Mouse (Mus musculus): ENCODE data around the gene Cttnbp2nl. TPM values are rescaled to one million over a fixed set of nuclear protein-coding genes. Genes with fewer than 3 reads are reported as not detected.

Cttnbp2nl gene
- total RNA-seq, 2 experiments from 2014 or later = 5.1 to 5.6 TPM

DNA sequence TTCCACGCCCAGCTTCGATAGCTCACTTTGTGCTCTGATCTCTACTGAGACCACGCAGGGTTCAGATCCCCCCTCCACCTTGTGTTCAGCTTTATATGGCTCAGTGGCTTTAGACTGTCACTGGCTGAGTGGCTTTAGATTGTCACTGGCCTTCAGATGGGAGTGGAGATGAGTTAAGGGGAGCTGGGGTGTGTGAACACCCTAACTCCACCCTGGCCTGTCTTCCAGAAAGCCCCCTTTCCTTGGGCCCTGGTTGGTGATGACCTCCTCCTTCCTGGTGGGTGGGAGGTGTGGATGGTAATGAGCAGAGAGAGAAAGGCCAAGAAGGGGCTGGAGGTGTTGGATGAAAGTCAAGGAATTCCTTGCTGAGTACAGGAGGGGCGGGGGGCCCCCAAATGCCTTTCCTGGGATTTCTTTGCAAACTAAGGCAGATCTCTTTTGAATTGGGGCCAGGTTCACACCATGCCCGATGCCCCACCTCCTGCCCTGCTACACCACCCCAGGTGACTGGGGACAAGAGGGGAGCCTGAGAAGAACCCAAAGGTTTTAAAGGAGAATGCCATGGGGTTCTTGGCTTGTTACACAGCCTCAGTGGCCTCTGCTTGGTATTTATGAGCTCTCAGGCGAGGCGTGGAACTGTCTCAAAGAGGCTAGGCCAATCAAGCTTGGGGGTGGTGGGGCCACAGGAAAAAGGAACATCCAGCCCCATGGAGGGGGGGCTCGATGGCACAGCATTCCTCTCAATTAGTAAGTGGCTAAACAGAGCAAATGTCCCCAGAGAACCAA lies 87.7 kb downstream of the Cttnbp2nl start:
- DNase-seq = no peak

DNA sequence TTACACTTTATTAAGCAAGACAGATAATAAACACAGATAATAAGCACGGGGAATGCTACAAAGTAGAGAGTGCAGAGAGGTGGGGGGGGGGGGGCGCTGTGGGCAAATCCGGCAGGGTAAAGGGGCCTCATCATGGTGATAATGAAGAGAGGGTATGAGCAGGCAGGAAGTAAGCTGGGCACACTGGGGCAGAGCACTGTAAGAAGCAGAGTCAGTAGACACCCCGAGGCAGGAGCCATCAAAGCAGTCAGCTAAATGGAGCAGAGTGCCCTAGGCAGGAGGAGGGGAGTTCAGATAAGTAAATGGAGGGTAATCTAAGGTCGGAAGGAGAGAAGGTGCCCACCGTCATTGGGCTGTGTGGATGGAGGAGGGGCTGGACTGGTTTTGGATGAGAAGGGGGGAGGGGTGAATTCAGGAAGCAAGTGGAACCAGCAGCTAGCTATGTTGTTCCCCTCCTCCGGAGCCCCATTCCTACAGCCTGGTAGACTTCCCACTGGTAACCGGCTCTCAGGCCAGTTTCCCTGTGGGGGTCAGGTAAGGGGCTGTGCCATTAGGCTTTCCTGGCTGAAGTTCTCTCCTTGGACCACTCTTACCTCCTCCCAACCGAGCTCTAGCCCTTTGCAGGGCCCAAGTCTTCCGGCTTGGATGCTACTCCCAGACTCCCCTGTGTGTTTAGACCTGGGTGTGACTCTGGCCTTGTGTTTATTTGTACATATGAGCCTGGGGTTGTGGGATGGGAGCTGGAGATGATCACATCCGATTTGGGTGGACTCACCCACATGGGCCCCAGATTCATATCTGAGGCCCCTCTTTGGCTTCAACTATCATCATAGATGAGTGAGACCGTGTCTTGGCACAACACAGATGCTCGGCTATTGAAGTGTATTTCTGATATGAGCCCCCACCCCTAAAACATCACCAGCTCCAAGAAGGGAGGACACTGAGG lies 89.3 kb downstream of the Cttnbp2nl start:
- DNase-seq = no peak

- DNase-seq = no peak
Measured at GRCm38 (mm10) chr3:104962866-104963265, 90.1 kb downstream of the Cttnbp2nl start.

DNA sequence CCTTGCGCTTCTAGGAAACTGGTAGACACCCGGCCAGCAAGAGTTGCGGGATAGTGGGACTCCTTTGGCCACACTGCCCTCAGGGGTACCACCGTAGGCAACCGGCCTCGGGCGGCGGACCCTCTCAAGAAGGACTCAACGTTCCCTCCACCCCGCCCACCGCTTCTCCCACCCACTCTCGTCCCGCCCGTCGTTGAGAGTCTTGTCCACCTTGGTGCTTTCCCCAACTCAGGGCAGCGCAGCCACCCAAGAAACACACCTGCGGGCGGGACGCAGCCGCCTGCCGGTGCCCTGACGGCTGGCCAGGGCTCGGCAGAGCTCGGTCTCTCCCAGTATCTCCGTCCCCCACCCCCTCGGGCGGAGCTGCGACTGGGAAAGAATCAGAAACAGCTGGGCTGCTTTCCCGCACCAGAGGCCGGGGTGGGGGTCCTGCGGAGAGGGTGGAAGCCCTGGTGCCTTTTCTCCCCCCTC lies 90.8 kb downstream of the Cttnbp2nl start:
- no peak for DNase-seq

GRCm38 (mm10) chr3:104961066-104962059 lies 91.6 kb downstream of the Cttnbp2nl start, which contains the start of gene Wnt2b:
Gene Wnt2b (minus strand): TSS chr3:104961921.
- DNase-seq = peak; percentile 33

GRCm38 (mm10) chr3:104960026-104961000 lies 92.6 kb downstream of the Cttnbp2nl start:
- DNase-seq = no peak

GRCm38 (mm10) chr3:104956131-104956581 lies 96.8 kb downstream of the Cttnbp2nl start:
- DNase-seq = no peak

GRCm38 (mm10) chr3:104954551-104954950 lies 98.4 kb downstream of the Cttnbp2nl start:
- no peak for DNase-seq

GRCm38 (mm10) chr3:104954137-104954536 lies 98.8 kb downstream of the Cttnbp2nl start:
- no peak for DNase-seq

DNA sequence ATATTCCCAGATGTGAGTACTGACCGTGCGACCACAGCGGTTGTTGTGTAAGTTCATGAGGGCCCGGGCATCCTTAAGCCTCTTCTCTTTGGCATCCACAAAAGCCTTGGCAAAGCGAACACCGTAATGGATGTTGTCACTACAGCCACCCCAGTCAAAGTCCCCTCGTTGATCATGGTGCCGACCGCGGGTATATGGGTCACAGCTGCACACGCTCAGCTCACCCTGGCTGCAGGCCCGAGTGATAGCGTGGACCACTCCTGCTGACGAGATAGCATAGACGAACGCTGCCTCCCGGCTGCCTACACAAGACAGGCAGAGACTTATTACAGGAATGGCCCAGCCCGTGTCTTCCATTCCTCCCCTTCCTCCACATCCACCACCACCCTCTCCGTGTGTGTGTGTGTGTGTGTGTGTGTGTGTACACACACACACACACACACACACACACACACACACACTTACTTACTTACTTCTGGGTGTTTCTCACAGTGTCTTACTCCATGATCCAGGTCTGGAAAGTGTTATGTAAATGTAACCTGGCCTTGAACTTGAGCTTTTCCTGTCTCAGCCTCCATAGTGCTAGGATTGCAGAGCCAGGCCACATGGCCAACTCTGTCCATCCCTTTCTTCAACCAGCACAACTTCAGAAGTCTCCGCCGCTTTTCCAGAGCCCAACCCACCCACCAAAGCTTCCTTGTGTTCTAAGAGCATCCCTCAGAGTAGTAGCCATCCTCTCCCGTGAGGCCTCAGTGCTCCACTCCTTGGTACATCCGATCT lies 99.9 kb downstream of the Cttnbp2nl start:
- no peak for DNase-seq

Other genes starting within 250 kb of the Cttnbp2nl start
- 1 to 10 TPM; 1.4 to 1.7 TPM for gene Mov10, start 234.6 kb downstream of the Cttnbp2nl start, total RNA-seq (2021)
- gene St7l, start 189.1 kb downstream of the Cttnbp2nl start, total RNA-seq (2021) = 10 to 100 TPM; 20.7 to 21.2 TPM
- gene Capza1, start 188.6 kb downstream of the Cttnbp2nl start, total RNA-seq (2021) = 10 to 100 TPM; 27.9 to 28.1 TPM
- under 1 TPM; 0.31 to 0.46 TPM for gene Wnt2b, start 91.2 kb downstream of the Cttnbp2nl start, total RNA-seq (2021)
- gene 4930564D02Rik, start 13.7 kb upstream of the Cttnbp2nl start, total RNA-seq (2021) = not detected